Mouse (Mus musculus) E14TG2a.4 (cell line): ENCODE results near the gene Prkce.

Experiments
- H3K27me3 ChIP-seq: 2 replicates; pipeline ENCODE4 v1.6.1; 2014; ENCODE audit warnings: low read length, control low read depth; ENCODE audit not compliant: insufficient read depth
- H3K36me3 ChIP-seq: 2 replicates; pipeline ENCODE4 v1.6.1; 2014; ENCODE audit warnings: low read length, control low read depth; ENCODE audit not compliant: insufficient read depth
- H3K4me1 ChIP-seq: replicated peaks from 2 replicates; pipeline ENCODE4 v1.6.1; 2014; ENCODE audit warnings: low read depth, low read length, control low read depth
- H3K4me3 ChIP-seq: replicated peaks from 2 replicates; pipeline ENCODE4 v1.5.1; 2014; ENCODE audit warnings: mild to moderate bottlenecking, low read length
- H3K9me3 ChIP-seq: 2 replicates; pipeline ENCODE4 v1.6.1; 2014; ENCODE audit warnings: low read length, control low read depth
- CTCF ChIP-seq: conservative IDR thresholded peaks from 2 replicates; pipeline ENCODE4 v1.5.1; 2014; ENCODE audit warnings: low read length
- NANOG ChIP-seq: IDR thresholded peaks from 2 replicates; pipeline ENCODE4 v1.6.1; 2014; ENCODE audit warnings: borderline replicate concordance, low read length, mixed read lengths
- POU5F1 ChIP-seq: IDR thresholded peaks from 2 replicates; pipeline ENCODE4 v1.6.1; 2014; ENCODE audit warnings: low read length, borderline replicate concordance

The Prkce gene

DNA sequence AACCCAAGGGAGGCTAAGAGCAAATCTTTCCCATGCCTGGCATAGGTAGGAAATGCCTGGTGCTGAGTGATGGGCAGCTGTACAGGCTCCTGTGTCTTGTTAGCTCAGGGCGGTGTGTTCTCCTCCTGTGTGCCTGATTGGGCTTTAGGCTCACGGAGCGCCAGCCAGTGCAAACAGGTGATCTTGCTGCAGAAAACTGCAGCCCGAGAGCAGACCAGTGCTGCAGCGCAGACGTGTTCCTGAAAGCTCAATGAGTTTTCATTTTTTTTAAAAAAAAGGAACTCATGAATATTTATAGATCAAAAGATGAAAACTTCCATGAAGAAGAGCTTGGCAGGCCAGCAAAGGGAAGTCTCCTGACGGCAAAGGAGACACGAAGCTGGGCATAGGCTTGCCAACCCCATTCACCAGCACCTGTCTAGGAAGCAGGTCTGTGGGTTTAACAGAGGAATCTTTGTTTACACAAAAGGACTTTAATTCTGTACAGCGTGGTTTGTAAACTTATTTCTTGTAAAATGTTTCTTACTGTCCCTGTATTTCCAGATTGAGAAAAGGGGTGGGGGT, 67.1 kb downstream of the Prkce start:
- TF ChIP-seq NANOG (no peak), POU5F1 (no peak), CTCF (no peak)
- H3K36me3 ChIP-seq, result no peaks in the 10 kb centered on the region
- H3K4me3 ChIP-seq, result no peak overlapping the region
- H3K27me3 ChIP-seq, result no peaks in the 10 kb centered on the region
- peaks cover 4% of the 10 kb centered on the region; the same call in 1 of the 2 replicates for H3K4me1 ChIP-seq
- H3K9me3 ChIP-seq, result peaks cover 19% of the 10 kb centered on the region

DNA sequence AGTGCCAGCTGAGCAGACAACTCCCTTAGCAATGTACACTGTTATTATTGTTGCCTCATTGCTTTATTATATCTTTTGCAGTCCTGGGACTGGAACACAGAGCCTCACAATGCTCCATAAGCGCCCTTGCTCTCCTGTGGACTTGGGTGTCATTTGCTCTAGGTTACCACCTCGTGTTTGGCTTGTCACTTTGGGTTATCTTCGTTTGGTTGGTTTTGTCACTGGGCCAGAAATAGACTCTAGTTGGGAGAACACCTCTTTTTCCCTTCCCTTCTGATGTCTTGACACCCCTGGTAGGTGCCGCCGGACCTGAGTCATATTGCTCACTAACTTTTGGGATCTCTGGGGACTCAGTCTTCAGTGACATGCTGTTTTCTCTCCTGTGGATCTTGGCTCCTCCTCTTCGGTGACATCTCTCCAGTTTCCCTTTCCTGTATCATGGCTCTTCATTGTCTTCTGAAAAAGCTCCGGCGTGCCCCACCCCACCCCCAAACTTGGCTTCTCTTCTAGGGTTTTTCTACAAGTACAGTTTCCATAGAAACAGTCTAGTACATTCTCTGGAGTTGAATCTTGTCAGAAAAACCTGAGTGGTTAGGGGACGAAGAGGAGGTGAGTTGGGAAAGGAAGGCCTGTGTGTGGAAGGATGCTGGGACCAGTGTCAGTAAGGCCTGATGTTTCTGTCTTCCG, 68.6 kb downstream of the Prkce start:
- Histone ChIP-seq H3K27me3 (no peaks in the 10 kb centered on the region), H3K4me3 (no peak overlapping the region), H3K36me3 (no peaks in the 10 kb centered on the region), H3K4me1 (peaks cover 4% of the 10 kb centered on the region; the same call in 1 of the 2 replicates), H3K9me3 (peaks cover 19% of the 10 kb centered on the region)
- TF ChIP-seq CTCF, result no peak

DNA sequence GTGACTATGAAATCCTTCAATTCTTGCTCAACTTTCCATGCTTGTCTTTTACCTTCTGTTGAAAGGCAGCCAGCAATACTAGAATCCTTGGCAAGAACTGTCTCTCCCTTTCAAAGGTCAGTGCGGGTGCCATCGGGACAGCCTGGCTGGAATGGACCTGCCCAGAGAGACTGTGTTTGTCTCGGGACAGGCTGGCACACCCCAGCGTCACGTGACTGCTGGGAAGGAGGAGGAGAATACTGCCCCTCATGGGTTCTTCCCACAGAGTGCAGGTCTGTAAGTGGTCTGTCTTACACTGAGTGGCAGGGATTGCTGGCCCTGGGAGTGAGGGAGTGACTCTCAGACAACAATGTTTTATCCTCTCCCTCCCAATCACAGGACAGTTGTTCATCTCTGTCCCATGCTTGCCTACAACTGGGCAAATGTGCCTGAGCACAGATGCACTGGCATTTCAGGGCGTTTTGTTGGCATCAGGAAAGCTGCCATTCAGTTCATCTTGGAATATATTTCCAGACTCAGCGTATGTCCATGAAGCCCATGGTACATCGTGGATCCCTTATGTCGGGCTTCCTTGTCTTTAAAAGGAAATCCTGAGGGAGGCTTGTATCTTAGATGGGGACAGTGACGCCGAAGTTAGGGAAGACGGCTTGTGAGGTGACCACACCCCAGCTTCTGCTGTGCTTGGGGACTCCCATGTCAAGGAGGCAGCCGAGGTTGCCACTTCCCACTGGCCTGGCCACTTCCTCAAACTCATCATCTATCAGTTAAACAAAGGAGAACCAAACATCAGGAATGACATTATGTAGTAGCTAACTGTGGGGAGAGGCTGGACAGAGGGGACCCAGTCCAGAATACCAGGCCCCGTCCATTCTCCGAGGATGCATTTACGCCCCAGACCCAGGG, 69.5 kb downstream of the Prkce start:
- H3K36me3 ChIP-seq, result no peaks in the 10 kb centered on the region
- H3K4me1 ChIP-seq, result peaks cover 4% of the 10 kb centered on the region; the same call in 1 of the 2 replicates
- H3K27me3 ChIP-seq, result no peaks in the 10 kb centered on the region
- H3K4me3 ChIP-seq, result no peak overlapping the region
- peaks cover 14% of the 10 kb centered on the region for H3K9me3 ChIP-seq
- no peak for TF ChIP-seq POU5F1

DNA sequence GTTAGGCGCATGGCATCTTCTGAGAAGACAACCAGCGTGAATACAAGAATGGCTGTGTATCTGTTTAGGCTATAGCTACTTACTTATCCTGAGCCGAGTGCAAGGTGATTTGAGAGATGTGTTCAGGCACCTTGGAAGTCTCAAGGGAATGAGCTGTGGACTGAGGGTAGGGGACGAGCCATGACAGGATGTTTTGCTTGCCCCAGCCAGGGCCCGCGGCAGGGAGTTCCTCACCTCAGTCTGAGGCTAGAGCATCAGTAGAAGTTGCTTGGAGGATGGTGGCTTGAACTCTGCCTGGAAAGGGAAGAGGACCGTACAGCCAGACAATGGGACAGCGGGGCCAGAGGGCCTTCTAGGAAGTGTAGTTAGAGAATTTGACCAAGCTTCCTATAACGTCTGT, 74.7 kb downstream of the Prkce start:
- H3K4me1 ChIP-seq, result peaks cover 8% of the 10 kb centered on the region; the same call in 1 of the 2 replicates
- no peaks in the 10 kb centered on the region for H3K27me3 ChIP-seq
- no peak overlapping the region for H3K4me3 ChIP-seq
- no peaks in the 10 kb centered on the region for H3K9me3 ChIP-seq
- no peak for TF ChIP-seq POU5F1
- TF ChIP-seq CTCF, result no peak
- TF ChIP-seq NANOG, result no peak
- no peaks in the 10 kb centered on the region for H3K36me3 ChIP-seq

DNA sequence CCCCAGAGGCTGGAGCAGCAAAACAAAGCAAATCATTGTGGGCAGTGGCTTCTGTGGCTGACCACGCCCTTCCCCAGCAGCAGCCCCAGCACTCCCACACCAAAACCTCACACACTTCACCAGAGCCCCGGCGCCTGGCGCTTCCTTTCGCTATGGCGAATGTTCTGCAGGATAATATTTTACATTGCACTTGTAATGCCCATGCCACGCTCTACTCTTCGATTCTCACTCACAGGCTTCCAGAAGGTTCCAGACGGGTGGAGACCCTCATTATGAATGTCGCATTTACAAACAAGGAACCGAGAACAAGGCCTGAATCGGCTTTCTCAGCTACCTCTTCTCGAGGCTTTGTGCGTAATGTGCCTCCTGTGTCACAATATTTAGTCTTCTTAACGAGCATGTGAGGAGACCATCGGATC, 75.5 kb downstream of the Prkce start:
- TF ChIP-seq CTCF (no peak), POU5F1 (no peak), NANOG (no peak)
- Histone ChIP-seq H3K27me3 (no peaks in the 10 kb centered on the region), H3K4me3 (no peak overlapping the region), H3K4me1 (peaks cover 8% of the 10 kb centered on the region; the same call in 1 of the 2 replicates), H3K36me3 (no peaks in the 10 kb centered on the region), H3K9me3 (no peaks in the 10 kb centered on the region)

DNA sequence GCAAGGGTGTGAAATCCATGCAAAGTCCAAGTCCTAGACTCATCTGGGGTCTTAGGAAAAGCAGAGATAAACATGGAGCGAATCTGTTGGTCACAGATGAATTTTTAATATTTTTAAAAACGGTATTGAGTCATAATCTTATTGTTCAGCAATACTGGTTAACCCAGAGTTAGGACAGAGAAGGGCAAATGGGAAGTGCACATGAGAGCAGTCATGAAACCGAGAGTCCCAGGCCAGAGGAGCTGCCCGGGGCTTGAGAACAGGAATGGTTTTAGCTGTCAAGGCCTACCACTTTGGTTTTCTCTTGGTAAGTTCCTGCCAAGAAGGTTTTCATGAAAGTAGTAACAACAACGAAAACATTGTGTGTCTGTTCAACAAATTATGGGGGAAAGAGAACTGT, 76.8 kb downstream of the Prkce start:
- no peaks in the 10 kb centered on the region for H3K27me3 ChIP-seq
- TF ChIP-seq CTCF (no peak), POU5F1 (no peak), NANOG (no peak)
- no peak overlapping the region for H3K4me3 ChIP-seq
- peaks cover 8% of the 10 kb centered on the region; the same call in 1 of the 2 replicates for H3K4me1 ChIP-seq
- no peaks in the 10 kb centered on the region for H3K9me3 ChIP-seq
- H3K36me3 ChIP-seq, result no peaks in the 10 kb centered on the region

DNA sequence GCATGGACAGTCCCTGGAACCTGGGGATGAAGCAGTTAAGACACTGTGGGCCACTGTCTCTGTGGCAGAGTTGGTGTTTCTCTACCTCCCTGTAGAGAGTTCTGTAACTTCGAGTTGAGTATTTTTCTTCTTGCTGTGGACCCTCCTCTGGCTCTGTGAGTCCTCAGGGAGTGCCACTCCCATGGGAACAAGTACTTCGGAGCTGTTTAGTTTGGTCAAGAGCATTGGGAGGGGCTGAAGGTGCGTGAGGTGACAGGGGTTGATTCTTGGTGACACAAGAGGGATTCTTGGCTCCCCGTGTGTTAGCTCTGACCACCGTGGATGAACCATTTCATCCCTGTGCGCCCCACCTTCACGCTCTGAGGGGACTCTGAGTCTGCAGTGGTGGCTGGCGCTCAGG, 81.2 kb downstream of the Prkce start:
- TF ChIP-seq POU5F1 (no peak), CTCF (no peak), NANOG (no peak)
- Histone ChIP-seq H3K4me3 (no peak overlapping the region), H3K36me3 (no peaks in the 10 kb centered on the region), H3K4me1 (no peaks in the 10 kb centered on the region), H3K27me3 (no peaks in the 10 kb centered on the region), H3K9me3 (no peaks in the 10 kb centered on the region)

DNA sequence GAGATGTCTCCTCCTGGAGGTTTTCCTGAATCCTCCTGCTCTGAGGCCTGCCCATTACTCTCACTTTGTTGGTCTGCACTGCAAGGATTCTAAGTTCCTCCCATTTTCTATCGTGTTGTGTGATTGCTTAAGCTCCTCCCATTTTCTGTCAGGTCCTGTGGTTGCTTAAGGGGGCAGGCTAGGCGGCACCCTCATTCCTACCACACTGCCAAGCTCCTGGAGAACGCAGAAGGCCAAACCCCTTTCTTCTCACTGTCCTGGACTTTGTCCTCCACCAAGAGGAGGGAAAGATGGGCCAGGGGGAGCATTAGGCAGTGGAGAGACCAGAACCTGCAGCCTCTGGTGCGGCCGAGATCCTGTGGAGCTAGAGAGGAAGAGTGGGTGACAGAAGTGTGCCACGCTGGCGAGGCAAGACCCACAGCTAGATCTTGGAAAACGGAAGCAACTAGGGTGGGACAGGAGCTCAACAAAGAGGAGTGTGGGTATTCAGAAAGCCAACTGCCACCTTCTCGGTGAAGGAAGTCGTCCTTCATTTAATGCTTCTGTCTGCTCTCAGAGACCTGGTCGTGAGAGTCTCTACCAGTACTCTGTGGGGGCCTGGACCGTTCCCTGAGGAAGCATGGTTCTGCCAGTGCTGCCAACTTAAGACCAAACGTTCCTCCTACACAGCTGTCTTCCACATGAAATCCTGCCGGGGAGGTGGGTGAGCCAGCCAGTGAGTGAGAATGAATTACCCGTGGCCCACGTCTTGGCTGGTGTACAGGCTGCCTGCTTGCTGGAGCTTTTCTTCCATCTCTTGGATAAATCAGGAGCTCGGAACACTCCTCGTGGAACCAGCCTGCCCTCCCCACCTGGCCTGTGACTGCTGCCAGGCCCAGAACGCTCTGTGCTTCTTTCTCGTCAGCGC, 82.2 kb downstream of the Prkce start:
- TF ChIP-seq NANOG (no peak), POU5F1 (no peak), CTCF (no peak)
- Histone ChIP-seq H3K36me3 (no peaks in the 10 kb centered on the region), H3K27me3 (no peaks in the 10 kb centered on the region), H3K4me3 (no peak overlapping the region), H3K9me3 (peaks cover 2% of the 10 kb centered on the region), H3K4me1 (no peaks in the 10 kb centered on the region)
